Mouse (Mus musculus) c-Kit-negative CD71-positive TER-119-positive erythroid progenitor cells, embryonic 14.5 days (primary cell): Measurements from ENCODE around the gene Ankrd12.

Experiments used
- DNase-seq: peaks from one replicate; pipeline ENCODE4 v3.0.0-alpha.2; 2013; ENCODE audit warnings: low read depth, low spot score

Gene Ankrd12

DNA sequence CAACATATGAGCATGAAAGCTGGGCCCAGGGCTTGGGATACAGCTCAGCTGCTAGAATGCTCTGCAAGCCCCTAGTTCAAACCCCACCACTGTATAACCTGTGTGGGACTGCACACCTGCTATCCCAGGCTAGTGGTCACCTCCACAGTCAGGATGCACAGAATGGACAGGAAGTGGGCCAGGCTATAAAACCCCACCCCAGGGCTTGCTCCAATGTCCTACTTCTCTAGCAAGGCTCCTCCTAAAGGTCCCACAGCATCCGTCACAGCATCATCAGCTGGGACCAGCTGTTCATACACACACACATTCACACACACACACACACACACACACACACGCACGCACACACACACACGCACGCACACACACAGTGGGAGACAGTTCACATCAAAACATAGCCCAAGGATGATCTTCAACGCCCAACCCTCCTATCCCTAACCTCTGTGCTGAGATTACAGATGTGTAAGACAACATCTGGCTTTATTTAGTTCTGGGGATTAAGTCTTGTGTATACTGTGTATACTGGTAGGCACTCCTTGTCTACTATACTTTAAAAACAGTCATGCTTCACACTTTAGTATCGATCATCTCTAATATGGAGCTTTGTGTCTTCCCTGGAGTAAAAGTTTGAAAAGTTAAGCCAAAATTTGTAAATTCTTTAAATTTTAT lies 146.6 kb downstream of the Ankrd12 start:
- DNase-seq = no peak

DNA sequence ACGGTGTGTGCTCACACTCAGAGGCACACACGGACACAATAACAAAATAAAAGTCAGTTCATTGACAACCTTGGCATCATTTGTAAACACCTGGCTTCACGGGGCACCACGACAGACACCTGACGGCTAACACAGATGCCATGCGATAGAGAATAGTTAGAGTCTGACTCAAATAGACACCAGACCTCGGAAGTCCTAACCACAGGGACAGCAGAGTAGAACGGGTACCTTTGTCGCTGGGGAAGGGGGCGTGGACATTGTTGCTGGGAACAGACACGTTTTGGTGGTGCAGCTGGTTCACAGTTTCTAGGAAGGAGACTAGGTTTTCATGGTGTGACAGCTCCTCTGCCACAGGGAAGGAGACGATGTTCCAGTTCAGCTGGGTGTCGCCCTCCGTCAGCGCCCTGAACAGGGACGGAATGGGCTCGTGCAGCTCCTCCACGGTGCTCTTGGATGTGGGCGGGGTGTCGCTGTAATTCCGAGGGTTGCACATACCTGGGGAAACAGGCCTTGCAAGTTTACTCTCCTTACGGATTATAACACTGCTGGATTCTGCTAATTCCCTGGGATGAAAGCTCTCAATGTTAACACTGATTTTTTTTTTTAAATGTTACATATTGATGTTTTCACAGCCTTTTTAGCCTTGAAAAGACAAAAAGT lies 147.4 kb downstream of the Ankrd12 start:
- DNase-seq = no peak

DNA sequence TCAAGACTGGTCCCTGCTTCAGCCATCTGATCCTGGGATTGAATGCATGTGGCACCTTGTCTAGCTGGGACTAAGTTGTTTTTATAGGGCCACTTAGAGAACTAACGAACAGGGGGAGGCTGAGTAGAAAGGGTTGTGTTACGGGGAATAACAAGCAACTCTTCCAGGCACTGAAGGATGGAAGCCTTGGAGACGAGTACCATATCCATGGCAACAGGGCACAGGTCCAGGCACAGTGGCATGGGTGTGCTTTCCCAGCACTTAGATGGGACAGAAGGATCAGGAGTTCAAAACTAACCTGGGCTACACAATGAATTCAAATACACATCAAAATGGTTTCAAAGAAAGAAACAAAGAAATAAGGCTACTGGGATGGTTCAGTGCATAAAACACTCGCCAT lies 149.8 kb downstream of the Ankrd12 start:
- DNase-seq = no peak

DNA sequence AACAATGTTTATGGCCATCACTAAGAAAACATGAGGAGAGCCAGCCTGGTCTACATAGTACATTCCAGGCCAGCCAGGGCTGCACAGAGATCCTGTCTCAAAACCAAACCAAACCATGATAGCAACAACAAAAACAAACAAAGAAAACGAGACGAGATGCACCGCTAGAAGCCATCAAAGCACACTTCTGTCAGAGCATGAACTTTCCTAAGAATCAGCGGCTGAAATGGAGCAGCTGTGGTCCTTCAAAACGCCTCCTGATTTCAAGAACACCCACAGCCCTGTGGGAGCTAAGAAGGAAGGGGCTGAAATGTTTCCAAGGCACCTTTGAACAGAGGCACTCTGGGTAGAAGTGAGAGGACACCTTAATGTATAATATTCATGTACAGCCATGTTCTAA lies 152.7 kb downstream of the Ankrd12 start:
- DNase-seq = no peak

DNA sequence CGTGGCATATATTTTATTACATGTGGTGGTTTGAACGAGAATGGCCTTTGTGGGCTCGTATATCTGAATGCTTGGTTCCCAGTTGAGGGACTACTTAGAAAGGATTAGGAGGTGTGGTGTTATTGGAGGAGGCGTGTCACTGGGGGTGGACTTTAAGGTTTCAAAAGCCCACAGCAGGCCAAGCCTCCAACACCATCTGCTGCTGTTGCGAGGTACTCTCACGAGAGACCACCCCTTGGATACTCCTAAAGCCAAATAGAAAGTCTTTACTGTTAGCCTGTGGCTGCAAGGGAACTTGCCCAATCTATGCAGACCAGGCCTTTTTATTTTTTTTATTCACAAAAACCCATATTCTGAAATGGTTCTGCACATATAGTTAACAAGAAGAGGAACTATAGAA lies 154.9 kb downstream of the Ankrd12 start:
- DNase-seq = no peak

DNA sequence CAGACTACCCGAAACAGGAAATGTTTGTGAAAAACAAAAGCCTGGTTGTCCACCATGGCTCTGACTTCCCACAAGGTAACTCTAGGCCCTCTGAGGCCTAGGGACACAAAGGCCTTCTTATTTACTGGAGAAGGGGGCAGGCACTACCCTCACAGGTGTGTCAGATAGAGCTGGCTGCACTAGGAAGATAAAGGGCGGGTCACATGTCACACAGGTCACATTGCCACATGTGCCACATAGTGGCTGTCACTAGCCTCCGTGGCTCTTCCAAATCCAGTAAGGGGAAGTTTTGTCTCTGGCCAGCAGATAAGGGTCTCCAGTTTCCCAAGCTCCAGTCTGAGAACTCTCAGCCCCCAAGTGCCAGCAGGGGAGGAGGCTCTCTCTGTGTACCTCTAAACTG lies 157.7 kb downstream of the Ankrd12 start:
- peak; percentile 15 for DNase-seq

DNA sequence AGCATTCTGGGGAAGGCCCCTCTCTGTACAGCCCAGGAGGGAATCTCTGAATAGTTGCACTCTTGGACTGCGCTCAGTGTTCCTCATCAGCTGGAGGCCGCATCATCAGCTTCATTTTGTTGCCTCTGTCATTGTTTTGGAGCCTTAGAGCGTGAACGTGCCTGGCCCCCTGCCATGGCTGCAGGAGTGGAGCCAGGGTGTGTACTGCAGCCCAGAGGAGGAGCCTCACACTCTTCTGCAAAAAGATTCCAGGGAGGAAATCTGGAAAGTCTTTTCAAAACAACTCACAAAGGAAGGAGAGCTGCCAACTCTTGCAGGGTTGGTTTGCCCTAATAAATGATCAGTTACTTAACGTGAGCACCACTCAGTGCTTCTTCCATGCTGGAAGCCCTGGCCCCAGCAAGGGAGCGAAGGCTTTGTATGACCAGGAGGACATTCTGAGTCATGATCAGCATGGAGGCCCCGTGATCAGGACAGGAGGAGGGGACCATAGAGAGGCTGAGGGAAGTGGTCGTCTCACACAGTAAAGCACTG lies 160.7 kb downstream of the Ankrd12 start:
- DNase-seq = no peak
